Mouse (Mus musculus) retina, adult 2 months (tissue): ENCODE results near the gene Prex1.

Experiments used
- DNase-seq: peaks from one replicate; pipeline ENCODE4 v3.0.0-alpha.2; 2012; ENCODE audit warnings: low read depth, low spot score

Gene Prex1

DNA sequence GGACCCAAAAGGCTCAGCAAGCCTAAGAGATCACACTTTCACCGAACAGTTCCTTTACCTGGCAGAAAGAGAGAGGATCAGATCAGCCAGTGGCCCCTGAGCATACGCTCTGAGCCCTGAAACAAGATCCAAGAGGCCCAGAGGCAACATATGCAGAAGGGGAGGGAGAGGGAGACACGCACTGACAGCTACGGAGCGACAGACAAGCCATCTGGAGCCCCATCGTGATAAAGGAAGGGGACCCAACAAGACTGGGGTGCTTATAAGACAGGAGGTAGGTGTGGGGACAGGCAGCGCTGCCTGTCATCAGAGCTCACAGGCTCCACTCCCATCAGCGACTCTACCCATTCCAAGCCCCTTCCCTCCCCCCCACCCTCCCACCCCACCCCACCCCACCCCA is 27.8 kb downstream of the Prex1 start:
- no peak for DNase-seq

DNA sequence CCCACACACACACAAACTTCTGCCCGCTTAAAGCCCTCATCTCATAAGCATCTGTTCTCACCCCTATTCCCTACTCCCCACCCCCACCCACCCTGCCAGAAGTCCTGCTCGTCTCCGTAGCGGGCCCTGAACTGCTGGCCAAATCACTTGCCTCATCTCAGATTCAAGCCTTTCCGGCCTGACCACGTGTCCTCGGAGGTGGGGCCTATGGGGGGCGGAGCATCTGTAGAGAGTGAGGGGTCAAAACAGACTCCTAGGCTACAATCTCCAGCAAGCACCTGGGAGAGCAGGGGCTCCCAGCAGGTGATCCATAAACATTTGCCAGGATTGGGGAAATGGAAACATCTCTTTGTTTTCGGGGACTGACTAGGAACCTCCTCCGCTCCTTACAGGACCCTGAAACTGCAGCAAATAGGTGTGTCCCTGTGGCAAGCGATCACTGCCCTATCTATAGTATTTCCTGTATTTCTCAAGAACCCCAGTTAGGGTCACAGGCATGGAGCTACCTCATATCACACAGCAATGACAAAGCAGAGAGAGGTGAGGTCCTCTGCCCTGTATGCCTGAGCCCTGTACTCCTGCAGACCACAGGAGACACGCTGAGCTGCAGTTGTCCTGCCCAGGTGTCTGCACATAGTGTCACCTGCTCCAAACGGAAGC is 29.6 kb downstream of the Prex1 start:
- no peak for DNase-seq

DNA sequence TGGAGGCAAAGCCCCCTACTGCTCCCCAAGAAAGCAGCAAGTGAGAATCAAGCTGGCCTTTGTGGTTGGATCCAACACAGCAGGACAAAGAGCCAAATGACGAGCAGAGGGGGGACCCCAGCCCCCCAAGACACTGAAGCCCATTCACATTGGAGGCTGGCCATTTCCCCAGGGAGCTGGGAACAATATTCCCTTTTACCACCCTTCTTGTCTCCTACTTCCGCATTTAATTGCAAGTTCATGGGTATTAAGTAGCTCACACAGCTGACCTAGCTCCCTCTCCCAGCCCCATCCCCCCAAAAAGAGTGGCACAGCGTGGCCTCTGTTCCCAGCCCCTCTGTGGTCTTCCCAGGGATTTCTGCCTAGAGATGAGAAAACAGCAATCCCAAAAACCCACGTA is 30.8 kb downstream of the Prex1 start:
- no peak for DNase-seq

DNA sequence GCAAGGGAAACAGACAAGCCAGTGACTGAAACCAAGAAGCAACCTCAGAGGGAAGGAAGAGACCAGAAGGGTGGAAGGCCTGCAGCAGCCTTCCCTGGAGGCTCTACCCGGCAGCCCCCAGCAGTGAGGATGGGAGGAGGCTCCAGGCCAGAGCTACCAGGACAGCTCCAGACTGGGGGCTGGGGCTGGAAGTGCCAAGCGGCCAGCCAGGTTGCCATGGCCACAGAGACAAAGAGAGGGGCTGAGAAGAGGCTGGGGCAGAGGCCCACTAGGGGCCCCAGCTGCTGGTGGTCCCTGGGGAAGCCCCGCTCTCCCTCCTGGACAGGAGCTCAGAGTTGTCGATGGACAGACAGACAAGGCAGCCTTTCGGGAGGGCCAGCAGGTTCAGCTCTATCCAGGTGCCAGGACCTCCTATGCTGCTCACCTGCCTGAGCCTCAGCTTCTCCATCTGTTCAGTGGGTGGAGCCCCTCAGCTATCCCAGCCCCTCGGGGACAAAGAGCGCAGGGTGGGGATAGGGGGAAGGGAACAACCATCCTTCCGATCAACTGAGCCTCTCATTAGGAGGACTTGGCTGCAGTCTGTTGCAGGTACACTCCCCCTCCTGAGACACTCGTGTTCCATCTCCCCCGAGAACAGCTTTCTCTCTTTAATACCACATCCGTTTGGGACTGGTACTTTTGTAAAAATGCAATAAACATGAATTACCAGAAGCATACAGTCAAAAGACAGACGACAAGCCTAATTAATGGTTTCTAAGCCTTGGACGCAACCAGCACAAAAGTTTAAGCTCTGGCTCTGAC is 34.5 kb downstream of the Prex1 start:
- DNase-seq: no peak

DNA sequence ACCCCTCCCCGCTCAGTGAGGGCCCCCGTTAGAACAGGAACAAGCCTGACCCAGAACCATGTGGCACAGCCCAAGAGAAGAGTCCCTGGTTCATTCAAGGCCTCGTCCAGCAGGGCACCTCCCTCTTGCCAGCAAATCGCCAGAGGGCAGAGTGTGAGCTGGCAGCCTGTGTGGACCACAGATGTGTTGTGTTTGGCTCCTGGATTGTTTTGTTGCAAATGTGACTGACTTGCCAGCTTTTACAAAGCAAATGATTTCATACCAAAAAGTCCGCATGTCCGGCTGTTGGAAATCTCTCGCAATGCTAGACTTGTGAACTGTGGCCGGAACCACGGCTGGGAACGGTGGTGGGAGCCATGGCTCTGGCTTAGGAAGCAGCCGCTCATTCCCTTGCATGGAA is 36.7 kb downstream of the Prex1 start:
- no peak for DNase-seq

DNA sequence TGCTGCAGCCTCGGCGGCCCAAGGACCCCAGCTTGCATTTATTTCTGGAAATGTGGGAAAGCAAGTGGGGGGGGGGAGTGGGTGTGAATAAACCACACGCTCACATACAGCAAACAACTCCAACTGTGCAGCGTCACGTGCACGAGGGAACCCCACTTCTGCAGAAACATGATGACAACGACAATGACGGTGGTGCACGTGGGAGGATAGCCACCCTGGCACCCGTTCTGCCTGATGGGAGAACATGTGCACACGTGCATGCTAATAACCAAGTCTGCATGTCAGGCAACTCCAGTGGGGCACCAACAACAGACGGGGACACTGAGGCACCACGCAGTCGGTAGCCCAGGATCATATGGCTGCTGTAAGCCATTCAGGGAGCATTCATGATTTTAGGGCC is 37.1 kb downstream of the Prex1 start:
- DNase-seq: no peak

DNA sequence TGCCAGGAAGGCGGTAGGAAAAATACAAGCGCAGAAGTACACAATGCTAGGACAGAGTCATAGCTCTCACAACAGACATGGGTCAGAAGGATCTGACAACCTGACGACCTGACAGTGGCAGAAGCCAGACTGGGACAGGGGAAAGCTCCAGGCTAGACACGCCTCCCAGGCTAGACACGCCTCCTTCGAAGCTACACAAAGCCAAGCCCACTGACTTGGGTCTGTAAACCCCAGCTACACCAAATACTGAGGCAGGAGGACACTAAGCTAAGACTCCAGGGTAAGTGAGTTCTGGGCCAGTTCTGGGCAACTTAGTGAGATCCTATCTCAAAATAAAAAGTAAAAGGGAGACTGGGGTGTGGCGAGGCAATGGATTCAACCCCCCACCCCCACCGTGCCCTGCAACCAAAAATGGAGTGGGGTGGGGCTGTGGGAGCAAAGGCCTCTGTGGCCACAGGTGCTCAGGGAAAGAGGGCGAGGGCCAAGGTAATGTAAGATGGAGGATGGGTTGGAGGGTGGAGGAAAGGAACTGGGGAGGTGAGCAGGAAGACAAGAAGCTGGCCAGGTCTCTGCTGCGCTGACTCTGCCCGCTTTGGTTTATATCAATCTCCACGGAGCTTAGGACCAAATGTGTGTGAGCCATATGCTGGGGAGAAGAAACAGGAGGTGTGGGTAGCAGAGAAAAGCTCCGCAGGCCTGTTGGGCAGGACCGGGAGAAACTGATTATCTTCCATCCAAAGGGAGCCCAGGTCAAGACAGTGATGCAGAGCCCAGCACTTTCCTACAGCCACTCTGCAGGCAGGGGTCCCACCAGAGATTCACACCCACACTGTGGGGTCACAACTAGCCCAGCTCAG is 37.8 kb downstream of the Prex1 start:
- DNase-seq: no peak

DNA sequence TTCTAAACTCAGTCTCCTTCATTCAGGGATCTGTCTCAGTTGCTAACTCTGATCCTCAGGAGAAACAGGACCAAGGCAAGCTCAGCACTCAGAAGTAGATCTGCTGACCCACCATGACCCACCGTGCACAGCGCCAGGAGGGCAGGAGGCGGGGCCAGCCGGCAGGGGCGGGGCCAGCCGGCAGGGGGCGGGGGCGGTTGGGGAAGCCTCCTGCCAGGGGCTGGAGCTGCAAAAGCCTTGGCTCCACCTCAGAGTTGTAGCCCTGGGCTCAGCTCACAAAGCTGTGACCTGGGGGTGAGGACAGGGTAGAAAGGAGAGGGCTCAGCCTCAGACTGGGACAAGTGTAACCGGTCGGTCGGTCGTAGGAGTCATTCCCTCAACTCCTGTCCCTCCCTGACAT is 38.9 kb downstream of the Prex1 start:
- DNase-seq: no peak

DNA sequence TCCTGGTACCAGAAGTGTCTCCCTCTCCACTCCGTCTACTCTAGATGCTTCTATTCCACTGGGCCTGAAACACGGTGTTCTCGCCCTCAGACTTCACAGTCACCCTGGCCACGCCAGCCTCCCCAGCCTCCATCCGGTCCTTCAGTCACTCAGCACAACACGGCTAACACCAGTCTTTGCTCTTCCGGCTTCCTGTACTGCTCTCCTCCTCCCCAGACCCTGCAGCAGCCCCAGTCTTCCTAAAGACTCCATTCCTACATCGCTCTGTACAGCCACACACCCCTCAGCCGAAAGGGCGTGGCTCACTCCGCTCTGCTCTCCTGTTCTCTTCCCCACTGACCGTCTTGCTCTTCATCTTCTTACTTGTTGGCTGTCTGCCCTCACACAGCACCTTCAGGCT is 39.7 kb downstream of the Prex1 start:
- no peak for DNase-seq

DNA sequence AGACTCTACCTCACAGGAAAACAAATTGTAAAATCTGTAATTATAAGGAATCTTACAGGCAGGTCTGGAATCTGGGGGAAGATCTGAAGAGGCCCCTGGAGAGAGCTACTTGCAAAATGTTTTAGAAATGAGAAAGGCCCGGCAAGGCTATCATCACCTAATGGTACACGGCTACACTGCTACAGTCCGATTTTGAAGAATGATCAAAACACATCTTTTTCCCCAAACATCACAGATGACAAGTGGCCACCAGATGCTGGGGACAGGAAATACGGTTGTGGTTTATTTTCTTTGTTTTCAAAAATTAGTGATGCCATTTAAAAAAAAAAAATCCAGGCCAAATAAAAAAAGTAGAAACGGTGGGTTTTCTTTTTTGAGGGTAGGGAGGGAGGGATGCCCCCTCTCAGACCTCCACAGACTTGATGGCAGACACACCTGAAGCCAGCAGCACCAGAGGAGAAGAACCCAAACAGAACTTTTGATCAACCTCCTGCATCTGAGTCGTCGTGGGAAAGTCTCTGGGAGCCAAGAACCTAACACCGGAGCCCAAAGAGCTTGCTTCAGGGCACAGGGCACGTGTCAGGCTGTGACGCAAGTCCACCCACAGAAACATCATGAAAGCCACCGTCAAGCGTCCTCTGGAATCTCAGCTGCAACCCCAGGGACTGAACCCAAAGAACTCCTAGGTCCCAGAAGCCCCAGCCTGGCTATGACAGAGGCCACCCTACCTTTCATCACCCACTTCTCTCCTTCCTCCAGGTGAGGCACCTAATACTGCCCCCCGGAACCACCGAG is 41.3 kb downstream of the Prex1 start:
- no peak for DNase-seq

DNA sequence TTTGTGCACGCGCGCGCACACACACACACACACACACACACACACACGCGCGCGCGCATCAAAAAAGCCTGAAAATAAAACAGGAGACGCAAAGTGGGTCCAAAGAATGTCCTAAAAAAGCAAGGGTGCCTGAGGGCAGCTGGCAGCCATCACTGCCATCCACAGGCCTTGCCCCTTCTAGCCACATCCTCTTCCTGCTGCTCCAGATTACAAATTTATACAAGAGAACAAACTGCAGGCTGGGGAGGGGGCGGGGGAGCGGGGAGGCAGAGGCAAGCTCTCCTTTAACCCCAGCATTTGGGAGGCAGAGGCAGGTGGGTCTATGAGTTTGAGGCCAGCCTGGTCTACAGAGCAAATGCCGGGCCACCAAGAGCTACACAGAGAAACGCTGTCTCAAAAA is 42.0 kb downstream of the Prex1 start:
- DNase-seq: no peak

DNA sequence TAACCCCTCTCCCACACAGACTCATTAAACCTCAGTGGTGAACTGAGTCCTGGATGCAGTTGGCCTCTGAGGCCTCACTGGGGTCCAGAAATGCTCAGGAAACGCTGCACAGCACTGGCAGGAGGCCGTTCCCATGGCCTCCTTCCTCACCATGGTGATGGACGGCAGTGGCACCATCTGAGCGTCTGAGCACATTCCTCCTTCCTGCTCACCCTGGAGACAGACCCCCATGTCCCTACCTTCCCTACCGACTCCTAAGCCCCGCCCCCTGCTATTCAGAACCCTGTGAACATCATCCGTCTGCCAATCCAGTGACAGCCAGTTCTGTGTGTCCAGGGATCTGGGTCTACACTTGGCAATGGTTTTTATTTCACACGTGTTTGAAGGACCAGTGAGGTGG is 42.6 kb downstream of the Prex1 start:
- no peak for DNase-seq

DNA sequence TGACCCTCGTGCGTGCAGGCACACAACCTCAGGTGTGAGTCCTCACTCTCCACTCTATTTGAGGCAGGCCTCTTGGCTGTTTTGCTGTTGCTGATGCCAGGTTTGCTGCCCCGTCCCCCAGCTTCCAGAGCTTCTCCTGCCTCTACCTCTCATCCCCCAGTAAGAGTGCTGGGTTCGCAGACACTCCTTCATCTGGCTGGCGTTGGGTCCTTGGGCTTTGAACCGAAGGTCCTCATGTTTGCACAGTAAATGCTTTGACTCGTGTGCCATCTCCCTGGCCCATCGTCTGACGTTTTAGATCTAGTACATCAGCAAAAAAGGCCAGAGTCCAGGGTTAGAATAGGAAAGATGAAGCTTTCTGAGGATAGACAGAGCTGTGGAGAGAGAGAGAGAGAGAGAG is 43.7 kb downstream of the Prex1 start:
- no peak for DNase-seq

DNA sequence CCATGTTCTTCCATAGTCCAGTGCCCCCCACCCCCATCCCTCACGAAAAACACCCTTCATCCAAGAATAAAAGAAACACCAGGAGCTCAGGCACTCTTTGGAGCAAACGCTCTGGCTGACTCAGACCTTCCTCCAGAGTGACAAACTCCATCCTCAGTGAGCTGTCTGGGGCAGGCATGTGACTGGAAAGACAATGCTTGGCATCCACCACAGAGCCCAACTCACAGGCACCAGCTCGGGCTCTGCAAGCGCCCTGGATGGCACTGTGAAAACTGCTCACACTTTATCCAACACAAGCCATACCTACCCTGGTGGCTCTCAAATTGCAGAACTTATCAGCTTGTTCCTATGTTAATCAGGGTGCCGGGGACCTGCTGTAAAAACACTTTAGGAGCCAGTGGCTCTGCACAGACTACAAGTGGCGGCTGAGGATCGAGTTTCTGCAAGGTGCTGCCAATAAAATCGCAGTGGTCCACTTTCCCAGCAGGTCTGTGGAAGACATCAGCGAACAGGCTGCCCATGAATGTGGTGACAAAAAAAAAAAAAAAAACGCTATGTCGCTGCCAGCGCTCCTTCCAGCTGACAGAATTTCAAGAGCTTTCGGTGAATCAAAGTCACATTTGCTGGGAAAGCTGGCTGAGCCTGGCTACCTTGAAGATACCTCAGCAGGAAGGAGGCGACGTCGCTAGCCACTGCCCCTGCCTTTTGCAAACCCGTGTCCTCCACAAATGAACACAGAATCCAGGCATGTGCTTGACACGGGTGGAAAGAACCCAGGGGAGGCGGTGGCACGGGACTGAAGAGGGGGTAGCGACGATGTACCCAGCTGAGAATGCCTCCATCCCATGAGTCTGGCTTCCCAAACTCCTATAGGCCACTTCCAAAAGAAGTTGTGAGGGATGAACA is 45.6 kb downstream of the Prex1 start:
- DNase-seq: no peak

DNA sequence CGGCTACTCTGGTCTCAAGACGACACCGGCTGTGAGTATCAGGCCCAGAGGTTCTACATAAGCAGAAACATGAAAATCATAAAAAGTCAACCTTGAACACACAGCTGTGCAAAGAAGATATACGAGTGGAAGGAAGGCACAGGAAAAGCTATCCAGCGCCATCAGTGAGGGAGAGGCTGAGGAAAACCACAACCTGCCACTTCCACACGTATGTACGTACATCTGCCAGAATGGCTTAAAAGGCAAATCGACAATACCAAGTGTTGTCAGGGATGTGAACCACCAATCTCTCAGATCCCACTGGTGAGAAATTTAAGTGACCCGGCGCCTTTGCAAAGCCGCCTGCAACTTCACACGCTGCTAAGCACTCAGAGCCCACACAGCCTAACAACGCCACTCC is 47.5 kb downstream of the Prex1 start:
- DNase-seq: no peak

DNA sequence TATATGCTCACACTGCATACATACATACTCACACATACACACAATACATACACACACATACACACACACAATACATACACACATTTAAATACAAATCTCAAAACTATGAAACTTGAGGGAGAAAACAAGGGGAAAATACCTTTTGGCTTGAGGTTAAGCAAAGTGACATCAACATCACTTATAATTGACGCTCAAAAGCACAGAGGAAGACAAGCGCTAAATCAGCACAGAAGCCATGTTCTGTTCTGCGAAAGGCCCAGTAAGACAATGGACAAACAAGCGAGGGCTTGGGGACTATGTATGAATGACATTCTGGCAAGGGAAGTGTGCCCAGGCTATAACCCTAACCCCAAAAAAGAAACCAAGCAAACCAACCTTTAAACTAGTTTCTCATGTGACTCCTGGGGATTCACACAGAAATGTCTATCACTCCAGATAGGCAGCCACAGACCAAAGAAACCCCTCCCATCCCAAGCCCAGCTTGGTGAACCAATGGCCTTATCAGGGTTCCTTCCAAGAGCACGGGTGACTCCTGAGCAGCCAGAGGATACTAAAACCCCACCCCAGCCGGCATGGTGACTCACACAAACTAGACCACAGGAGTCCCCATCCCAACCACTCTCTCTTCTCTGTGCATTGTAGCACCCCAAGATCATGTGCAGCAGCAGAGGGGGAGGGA is 48.2 kb downstream of the Prex1 start:
- DNase-seq: no peak

DNA sequence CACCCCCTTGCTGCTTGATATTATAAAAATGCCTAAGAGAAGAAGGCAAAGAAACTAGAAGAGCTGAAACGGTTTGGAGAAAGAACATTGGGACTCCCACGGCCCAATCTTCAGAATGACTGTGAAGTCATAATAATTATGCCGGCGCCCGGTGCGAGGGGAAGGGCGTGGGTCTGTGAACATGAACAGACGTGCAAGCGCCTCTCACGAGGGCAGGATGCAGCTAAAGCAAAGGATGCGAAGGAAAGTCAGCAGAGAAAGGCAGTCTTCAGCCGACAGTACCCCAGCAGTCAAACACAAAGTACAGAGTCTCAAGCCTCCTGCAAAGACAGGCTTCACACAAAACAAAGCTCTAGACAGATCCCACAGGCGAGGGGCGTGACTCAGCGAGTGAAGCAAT is 49.1 kb downstream of the Prex1 start:
- no peak for DNase-seq

DNA sequence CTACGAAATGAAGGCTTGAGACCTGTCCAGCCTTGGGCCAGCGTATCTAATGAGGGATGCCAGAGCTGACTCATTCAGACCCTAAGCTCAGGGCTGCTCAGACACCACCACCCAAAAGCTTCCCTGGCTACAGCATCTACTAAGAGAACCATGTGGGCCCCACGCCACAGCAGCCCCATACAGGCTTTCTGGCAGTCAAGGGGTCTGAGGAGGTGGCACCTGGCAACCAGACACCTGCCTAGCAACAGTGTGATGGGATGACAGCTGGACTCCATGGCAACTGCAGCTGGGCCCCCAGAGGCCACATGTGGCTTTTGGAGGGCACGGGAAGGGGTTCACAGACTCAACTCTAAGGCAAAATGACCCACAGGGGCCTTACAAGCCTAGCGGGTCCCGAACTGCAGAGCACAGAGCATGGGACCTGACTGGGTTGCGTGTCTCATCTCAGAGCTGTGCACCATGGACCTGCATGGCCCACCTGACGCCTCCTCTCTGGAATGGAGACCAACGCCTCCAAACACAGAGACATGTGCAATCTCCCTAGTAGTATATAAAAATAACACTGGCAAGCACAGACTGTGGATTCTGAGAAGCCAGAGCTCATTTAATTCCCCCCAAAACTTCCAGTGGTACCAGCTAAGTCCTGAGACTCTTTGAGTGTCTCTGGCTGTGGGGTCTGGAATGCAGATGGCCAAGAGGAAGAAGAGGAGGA is 50.2 kb downstream of the Prex1 start:
- DNase-seq: no peak

DNA sequence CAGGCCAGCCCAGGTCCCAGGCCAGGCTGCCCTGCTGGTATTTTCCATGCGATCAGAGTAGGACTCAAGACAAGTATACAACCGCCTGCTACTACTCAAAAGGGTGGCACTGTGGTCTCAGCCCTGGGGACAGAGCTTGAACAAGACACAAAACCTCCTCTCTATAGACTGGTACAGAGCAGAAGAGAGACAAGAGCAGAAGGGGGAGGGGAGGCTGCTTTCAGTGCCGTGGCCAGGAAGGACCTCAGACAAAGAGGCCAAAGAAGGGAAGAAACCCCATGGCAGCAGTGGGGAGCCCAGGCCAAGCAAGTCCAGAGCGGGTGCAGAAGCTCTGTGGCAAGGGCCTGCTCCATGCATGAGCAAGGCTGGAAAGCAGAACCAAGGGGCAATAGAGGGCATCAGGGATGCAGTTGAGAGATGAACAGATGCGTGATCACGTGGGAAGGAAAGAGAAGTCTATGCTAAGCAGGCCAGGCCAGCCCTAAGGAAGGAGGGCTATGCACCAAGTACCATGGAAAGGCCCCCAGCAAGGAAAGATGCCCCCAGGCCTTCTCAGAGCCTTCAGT is 51.0 kb downstream of the Prex1 start:
- no peak for DNase-seq
